Mouse (Mus musculus): ENCODE data around the gene Prn. TPM values are rescaled to one million over a fixed set of nuclear protein-coding genes. Genes with fewer than 3 reads are reported as not detected.

The Prn gene
- total and polyA plus RNA-seq, 2 experiments from 2014 or later: 0.76 TPM; not detected in 1

GRCm38 (mm10) chr2:131992487-131992886 lies 82.7 kb downstream of the Prn start:
- peaks cover 13% of the 10 kb centered on the region for H3K36me3 ChIP-seq (ENCODE audit: insufficient read depth)
- WGBS: 84% methylated on average over 2 of the region's 2 CpGs
- no peak overlapping the region for H3K9ac ChIP-seq
- no peak overlapping the region for H3K27ac ChIP-seq (ENCODE audit: low read depth, low read length)
- no peak overlapping the region for H3K4me3 ChIP-seq (ENCODE audit: low read depth, low read length)
- H3K27me3 ChIP-seq (ENCODE audit: insufficient read depth, low read length): no peaks in the 10 kb centered on the region
- H3K4me1 ChIP-seq (ENCODE audit: insufficient read depth): no peaks in the 10 kb centered on the region
- ATAC-seq: no peak
- no peak for DNase-seq
- H3K4me2 ChIP-seq (ENCODE audit: low read depth): no peak overlapping the region
- no peaks in the 10 kb centered on the region for H3K9me3 ChIP-seq (ENCODE audit: low read length)
- TF ChIP-seq CTCF (IDR thresholded peaks at IDR 0.05; ENCODE audit: low read depth): no peak

GRCm38 (mm10) chr2:131993151-131993550 lies 83.4 kb downstream of the Prn start:
- ATAC-seq: no peak
- H3K4me1 ChIP-seq (ENCODE audit: insufficient read depth): no peaks in the 10 kb centered on the region
- H3K27ac ChIP-seq (ENCODE audit: low read depth, low read length): no peak overlapping the region
- WGBS: 70% methylated on average over 4 of the region's 4 CpGs
- no peak overlapping the region for H3K4me3 ChIP-seq (ENCODE audit: low read depth, low read length)
- no peak overlapping the region for H3K9ac ChIP-seq
- H3K4me2 ChIP-seq (ENCODE audit: low read depth): no peak overlapping the region
- no peak for TF ChIP-seq CTCF (IDR thresholded peaks at IDR 0.05; ENCODE audit: low read depth)
- no peaks in the 10 kb centered on the region for H3K27me3 ChIP-seq (ENCODE audit: insufficient read depth, low read length)
- no peak for DNase-seq
- peaks cover 17% of the 10 kb centered on the region for H3K36me3 ChIP-seq (ENCODE audit: insufficient read depth)
- no peaks in the 10 kb centered on the region for H3K9me3 ChIP-seq (ENCODE audit: low read length)

GRCm38 (mm10) chr2:131993563-131994088 lies 83.9 kb downstream of the Prn start:
- Histone ChIP-seq H3K9ac (no peak overlapping the region), H3K9me3 (ENCODE audit: low read length) (no peaks in the 10 kb centered on the region), H3K27ac (ENCODE audit: low read depth, low read length) (no peak overlapping the region; the same call in 1 of the 2 replicates), H3K27me3 (ENCODE audit: insufficient read depth, low read length) (no peaks in the 10 kb centered on the region), H3K4me2 (ENCODE audit: low read depth) (no peak overlapping the region), H3K36me3 (ENCODE audit: insufficient read depth) (peaks cover 18% of the 10 kb centered on the region), H3K4me1 (ENCODE audit: insufficient read depth) (no peaks in the 10 kb centered on the region), H3K4me3 (ENCODE audit: low read depth, low read length) (no peak overlapping the region)
- DNase-seq (no peak), ATAC-seq (peak; percentile 70)
- WGBS: 16% methylated on average over 14 of the region's 14 CpGs
- no peak for TF ChIP-seq CTCF (IDR thresholded peaks at IDR 0.05; ENCODE audit: low read depth)

GRCm38 (mm10) chr2:131994971-131995370 lies 85.2 kb downstream of the Prn start:
- DNase-seq: no peak
- Histone ChIP-seq H3K27me3 (ENCODE audit: insufficient read depth, low read length) (no peaks in the 10 kb centered on the region), H3K9ac (no peak overlapping the region)

GRCm38 (mm10) chr2:131995742-131996141 lies 86.0 kb downstream of the Prn start:
- no peak overlapping the region for H3K27ac ChIP-seq (ENCODE audit: low read depth, low read length)
- no peak overlapping the region for H3K9ac ChIP-seq
- ATAC-seq: no peak
- H3K36me3 ChIP-seq (ENCODE audit: insufficient read depth): peaks cover 30% of the 10 kb centered on the region
- no peak overlapping the region for H3K4me3 ChIP-seq (ENCODE audit: low read depth, low read length)
- TF ChIP-seq CTCF (IDR thresholded peaks at IDR 0.05; ENCODE audit: low read depth): no peak
- WGBS: 85% methylated on average over 12 of the region's 12 CpGs
- H3K4me2 ChIP-seq (ENCODE audit: low read depth): no peak overlapping the region
- H3K4me1 ChIP-seq (ENCODE audit: insufficient read depth): no peaks in the 10 kb centered on the region
- no peaks in the 10 kb centered on the region for H3K27me3 ChIP-seq (ENCODE audit: insufficient read depth, low read length)
- no peak for DNase-seq
- H3K9me3 ChIP-seq (ENCODE audit: low read length): no peaks in the 10 kb centered on the region

More at GRCm38 (mm10) chr2:131994971-131995370, 85.2 kb downstream of the Prn start:
- no peak for TF ChIP-seq CTCF (IDR thresholded peaks at IDR 0.05; ENCODE audit: low read depth)
- no peak for ATAC-seq
- 94% methylated on average over 6 of the region's 6 CpGs for WGBS
- no peaks in the 10 kb centered on the region for H3K9me3 ChIP-seq (ENCODE audit: low read length)
- no peaks in the 10 kb centered on the region for H3K4me1 ChIP-seq (ENCODE audit: insufficient read depth)
- no peak overlapping the region for H3K27ac ChIP-seq (ENCODE audit: low read depth, low read length)
- H3K4me3 ChIP-seq (ENCODE audit: low read depth, low read length): no peak overlapping the region
- peaks cover 25% of the 10 kb centered on the region for H3K36me3 ChIP-seq (ENCODE audit: insufficient read depth)
- H3K4me2 ChIP-seq (ENCODE audit: low read depth): no peak overlapping the region

- TF ChIP-seq CTCF (IDR thresholded peaks at IDR 0.05; ENCODE audit: low read depth): no peak
- H3K27ac ChIP-seq (ENCODE audit: low read depth, low read length): no peak overlapping the region
- H3K36me3 ChIP-seq (ENCODE audit: insufficient read depth): peaks cover 33% of the 10 kb centered on the region
- no peak overlapping the region for H3K9ac ChIP-seq
- no peak overlapping the region for H3K4me2 ChIP-seq (ENCODE audit: low read depth)
- DNase-seq (no peak), ATAC-seq (no peak)
- no peaks in the 10 kb centered on the region for H3K4me1 ChIP-seq (ENCODE audit: insufficient read depth)
- H3K4me3 ChIP-seq (ENCODE audit: low read depth, low read length): no peak overlapping the region
- H3K9me3 ChIP-seq (ENCODE audit: low read length): no peaks in the 10 kb centered on the region
- no peaks in the 10 kb centered on the region for H3K27me3 ChIP-seq (ENCODE audit: insufficient read depth, low read length)
- 86% methylated on average over 7 of the region's 7 CpGs for WGBS
Measured at GRCm38 (mm10) chr2:131996369-131996768, 86.6 kb downstream of the Prn start.

- no peak for DNase-seq
- 20% methylated on average over 5 of the region's 5 CpGs for WGBS
- H3K36me3 ChIP-seq (ENCODE audit: insufficient read depth): peaks cover 37% of the 10 kb centered on the region
Measured at GRCm38 (mm10) chr2:131997356-131997755, 87.6 kb downstream of the Prn start.

More at GRCm38 (mm10) chr2:131997356-131997755, 87.6 kb downstream of the Prn start:
- no peaks in the 10 kb centered on the region for H3K4me1 ChIP-seq (ENCODE audit: insufficient read depth)
- no peak overlapping the region for H3K4me3 ChIP-seq (ENCODE audit: low read depth, low read length)
- H3K27ac ChIP-seq (ENCODE audit: low read depth, low read length): no peak overlapping the region
- H3K4me2 ChIP-seq (ENCODE audit: low read depth): no peak overlapping the region
- no peaks in the 10 kb centered on the region for H3K9me3 ChIP-seq (ENCODE audit: low read length)
- TF ChIP-seq CTCF (IDR thresholded peaks at IDR 0.05; ENCODE audit: low read depth): no peak
- no peak for ATAC-seq
- no peak overlapping the region for H3K9ac ChIP-seq
- no peaks in the 10 kb centered on the region for H3K27me3 ChIP-seq (ENCODE audit: insufficient read depth, low read length)

All from forebrain, postnatal 0 days (tissue).